Mouse (Mus musculus): ENCODE measurements around the gene Lamtor3.
"Not testable (repeated sequence)": the region's sequence is repeated elsewhere in the genome, so short reads cannot be mapped to it uniquely, and the experiment has no call there.

Gene Lamtor3

GRCm38 (mm10) chr3:137935570-137936525 is 17.5 kb downstream of the Lamtor3 start:
- DNase-seq (ENCODE audit: low read depth, low spot score), result no peak

DNA sequence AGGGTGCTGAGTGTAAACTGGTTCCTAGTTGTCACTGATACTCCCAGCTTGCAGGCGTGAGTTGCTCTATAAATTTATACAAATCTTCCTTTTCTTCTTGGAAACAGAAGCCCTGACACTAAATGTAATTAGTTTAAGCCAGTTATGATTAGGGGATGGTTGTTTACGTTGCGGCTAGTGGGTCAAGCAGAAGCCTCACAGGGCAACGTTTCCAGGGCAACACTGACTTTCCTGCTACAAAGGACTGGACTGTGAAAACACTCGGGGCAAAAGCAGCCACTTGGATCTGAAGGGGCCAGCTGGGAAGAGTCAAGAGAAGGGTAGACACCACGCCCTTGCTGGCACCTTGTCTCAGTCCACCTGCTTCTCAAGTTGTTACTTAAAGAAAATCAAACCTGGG is 18.2 kb downstream of the Lamtor3 start:
- DNase-seq (ENCODE audit: low read depth, low spot score), result no peak

GRCm38 (mm10) chr3:137938608-137939007 is 20.3 kb downstream of the Lamtor3 start:
- DNase-seq (ENCODE audit: low read depth, low spot score), result no peak

DNA sequence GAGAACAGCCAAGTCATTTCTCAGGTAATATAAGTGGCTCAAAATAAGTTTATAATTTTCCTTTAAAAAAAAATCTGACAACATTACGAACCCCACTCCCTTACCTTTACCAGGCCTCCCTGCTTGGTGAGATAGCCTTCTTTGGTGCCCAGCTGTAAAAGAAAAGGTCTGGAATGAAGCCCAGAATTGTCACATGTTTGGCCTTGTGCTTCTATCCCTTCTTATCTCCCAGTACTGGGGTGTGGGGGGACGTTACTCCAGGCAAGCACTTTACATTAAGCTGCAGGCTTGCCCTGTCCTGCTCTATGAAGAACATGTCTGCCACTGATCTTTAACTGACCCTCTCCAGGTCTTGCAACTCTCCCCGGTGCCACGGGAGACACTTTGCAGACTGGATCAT is 22.5 kb downstream of the Lamtor3 start:
- DNase-seq (ENCODE audit: low read depth, low spot score), result no peak

- DNase-seq (ENCODE audit: low read depth, low spot score), result no peak
These were observed 23.2 kb downstream of the Lamtor3 start for GRCm38 (mm10) chr3:137941555-137941954.

DNA sequence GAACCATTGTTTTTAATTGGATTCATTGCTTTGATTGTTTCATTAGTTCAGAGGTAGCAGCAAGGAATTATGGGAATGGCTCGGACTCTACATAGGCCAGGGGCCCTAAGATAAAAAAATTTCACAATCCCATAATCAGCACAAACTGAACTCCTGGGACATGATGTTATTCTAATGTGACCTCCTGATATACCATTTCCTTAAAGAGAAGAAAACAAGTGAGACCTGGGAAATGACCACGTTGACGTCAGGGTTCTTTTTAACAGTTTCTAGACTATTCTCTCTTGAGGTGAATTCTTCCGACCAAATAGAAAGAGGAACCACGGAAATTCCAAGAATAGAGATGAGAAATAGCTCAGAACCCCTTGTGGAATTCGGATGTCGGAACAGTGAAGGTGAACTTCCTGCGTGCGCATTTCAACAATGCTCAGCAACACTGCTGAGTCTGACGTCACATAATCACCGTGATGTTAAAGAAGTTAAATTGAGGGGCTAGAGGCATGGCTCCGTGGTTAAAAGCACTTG is 23.9 kb downstream of the Lamtor3 start:
- no peak for DNase-seq (ENCODE audit: low read depth, low spot score)

DNA sequence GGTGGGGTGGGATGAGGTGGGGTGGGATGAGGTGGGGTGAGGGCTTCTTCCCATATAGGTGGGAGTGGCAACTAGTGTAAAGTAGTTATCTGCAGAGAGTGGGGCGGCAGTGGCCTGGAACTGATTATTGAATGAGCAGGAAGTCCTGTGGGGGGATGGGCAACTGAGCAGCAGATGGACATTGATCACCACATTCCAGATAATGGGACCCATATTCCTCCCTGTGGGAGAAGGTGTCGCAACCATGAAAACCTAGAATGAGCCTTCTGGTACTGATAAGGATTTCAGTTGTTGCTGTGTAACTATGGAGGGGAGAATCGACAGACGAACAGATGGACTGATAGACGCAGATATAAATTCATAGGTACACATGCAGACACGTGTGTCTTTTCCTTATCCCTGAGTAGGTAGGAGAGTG is 25.4 kb downstream of the Lamtor3 start:
- DNase-seq (ENCODE audit: low read depth, low spot score), result no peak

DNA sequence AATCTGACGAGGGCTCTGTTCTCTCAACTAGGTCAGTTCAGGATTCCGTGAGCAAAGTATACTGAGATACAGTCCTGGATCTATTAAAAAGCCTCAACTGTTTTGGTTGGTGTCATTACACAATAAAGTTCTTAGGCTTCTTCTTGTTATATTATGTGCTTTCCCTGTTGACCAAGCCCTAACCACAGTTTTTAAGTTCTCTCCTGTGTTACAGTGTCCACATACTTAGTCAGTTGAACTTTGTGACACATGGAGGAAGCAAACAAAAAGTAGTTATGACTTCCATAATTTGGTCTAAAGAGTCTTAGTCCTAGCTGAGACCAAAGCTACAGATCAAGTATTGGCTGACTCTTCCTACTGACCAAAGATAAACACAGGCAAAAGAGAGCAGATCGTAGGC is 28.5 kb downstream of the Lamtor3 start:
- no peak for DNase-seq (ENCODE audit: low read depth, low spot score)

DNA sequence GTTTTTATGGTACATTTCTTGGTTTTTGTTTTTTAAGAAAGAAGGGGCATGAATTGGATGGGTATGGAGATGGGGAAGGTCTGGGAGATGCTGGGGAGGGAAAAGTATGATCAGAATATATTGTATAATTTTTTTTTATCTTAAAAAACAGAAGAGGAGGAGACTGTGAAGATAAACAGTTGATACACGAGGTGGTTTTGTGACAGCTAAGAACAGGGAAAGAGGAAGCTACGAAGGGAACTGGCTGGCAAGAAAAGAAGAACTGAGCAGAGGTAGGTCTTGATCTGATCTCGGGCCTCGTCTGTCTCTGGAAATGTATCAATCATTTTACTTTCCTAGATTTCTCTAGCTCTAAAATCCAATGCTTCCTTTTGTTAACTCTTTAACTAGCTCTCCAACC is 29.2 kb downstream of the Lamtor3 start:
- DNase-seq (ENCODE audit: low read depth, low spot score), result no peak

DNA sequence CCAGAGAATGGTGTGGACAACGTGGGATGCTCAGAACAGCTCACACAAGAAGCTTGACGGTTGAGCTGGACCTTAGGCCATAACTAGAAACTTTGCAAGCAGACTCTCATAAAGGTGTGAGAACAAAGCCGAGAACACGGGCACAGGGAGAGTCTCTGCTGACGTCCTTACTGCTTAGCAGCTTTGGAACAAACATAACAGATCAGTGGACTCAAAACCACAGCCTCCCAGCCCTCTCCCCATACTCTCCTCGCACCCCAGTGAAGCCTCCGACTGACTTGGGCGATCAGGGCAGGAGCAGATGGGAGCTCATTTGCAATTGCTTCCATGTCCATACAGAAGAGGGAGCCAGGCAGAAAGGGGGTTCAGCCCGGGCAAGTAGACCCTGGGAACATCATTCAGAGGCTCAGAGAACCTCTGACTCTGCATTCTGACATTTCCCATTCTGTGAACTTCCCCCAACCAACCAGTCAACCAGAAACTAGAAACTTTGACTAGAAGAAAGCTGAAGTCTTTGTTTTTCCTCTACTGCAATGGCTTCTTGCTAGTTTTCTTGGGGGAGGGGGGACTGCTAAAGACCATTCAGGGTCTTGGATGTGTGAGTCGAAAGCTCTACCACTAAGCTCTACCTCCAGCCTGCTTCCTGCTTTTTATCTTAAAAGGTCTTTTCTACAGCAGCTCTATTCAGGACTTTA is 32.0 kb downstream of the Lamtor3 start:
- DNase-seq (ENCODE audit: low read depth, low spot score), result no peak

- not testable (repeated sequence) for DNase-seq (ENCODE audit: low read depth, low spot score)
These were observed 33.0 kb downstream of the Lamtor3 start for GRCm38 (mm10) chr3:137951302-137951701.

DNA sequence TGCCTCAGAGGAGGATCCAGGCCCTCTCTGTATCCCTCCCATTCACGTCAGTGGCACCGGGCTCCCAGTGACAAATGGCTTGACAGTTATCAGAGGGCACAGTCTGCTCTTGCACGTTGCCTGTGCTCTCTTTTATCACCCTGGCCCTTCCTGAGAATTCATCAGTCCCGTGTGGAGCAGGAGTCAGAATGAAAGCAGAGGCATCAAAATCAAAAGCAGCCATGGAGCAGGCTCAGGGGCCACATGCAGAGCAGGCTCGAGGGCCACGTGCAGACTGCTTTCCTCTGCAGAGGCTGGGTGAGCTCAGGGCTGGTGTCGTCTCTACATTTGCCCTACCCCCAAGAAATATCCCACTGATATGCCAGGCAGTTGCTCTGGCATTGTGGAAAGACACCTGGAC is 33.5 kb downstream of the Lamtor3 start:
- no peak for DNase-seq (ENCODE audit: low read depth, low spot score)

DNA sequence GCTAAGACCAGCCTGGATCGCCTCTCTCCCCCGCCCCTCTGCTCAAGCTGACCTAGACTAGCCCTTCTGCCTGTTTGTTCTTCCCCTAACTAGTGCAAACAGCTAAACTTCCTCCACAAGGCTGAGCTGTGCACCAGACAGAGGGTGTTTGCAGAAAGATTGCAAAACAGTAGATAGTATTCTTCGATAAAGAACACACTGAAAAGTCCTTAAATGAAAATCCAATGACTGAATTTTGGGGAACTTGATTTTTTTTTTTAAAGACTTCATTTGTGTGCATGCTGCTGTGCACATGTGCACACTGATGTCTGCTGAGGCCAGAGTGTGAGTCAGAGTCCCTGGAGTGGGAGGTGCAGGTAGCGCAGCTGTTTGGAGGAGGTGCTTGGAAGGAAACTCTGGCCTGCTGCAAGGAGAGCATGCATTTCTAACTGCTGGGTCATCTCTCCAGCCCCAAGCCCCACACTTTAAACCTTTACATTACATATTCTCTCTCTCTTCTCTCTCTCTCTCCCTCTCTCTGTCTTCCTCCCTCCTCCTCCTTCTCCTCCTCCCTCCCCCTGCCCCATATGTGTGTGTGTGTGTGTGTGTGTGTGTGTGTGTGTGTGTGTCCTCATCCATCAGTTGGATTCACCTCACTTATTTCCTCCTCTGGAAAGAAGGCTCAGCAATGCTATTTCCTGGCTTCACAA is 34.1 kb downstream of the Lamtor3 start:
- no peak for DNase-seq (ENCODE audit: low read depth, low spot score)

DNA sequence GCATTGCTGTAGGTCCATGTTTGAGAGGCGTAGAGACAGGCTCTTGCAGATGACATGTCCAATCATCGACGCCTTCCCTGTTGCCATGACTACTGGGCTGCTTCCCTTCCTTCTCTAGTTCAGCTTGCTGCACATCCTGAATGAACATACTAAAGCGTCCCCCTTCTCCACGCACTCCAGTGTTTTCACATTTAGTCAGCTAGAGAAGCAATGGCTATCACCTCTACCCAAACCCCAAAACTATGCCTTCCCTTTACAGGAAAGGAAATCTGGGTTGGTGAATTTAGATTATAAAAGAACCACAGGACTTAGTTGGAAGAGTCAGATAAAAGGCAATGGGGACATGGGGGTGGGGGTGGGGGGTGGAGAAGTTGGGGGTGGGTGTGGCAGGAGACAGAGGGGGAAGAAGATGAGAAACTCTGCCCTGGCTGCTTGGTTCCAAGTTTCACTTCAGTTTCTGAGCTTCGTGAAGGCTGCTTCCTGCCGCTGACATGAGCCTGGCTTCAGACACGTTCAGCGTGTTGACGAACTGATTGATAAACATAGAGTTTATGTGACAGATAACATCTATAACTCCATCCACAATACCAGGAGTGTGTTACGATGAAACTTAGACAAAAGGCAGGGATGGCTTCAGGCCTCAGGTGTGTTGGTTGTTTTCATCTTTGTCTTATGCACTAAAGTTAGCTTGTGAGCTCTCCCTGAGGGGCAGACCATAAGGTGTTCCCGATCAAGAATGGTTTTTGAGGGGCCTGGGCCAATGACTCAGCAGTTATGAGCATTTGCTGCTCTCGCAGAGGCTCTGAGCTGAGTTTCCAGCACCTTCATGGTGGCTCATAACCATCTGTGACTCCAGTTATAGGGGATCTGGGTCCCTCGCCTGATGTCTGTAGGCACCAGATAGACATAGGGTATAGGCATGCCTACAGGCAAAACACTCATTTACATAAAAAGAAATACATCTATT is 34.9 kb downstream of the Lamtor3 start:
- DNase-seq (ENCODE audit: low read depth, low spot score), result no peak

DNA sequence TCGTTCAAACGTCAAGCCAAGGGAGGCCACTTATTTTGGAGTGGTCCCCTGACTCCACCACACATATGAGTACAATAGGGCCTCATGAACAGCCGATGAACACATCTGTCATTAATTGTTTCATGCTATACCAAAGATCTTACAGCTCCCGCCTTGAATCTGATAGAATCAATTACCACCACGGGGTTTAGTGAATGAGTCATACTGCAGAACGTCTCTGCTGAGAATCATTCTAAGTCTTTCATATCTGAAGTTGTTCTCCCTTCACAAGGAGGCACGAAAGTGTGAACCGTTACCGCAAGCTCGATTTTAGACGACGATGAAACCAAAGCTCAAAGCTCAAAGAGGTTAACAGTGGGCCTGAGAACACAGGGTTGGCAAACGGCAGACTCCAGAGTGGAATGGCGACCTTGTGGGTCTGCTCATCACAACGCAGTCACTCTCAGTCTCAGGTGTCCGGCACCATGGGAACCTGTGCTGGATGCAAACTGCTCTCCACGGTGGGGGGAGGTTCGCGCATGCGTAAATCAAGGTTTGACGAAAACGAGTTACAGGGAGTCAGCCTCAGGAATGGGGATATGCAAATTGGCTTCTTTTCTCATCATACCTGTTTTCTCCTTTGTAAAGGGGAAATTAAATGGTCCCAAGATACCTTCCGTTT is 36.1 kb downstream of the Lamtor3 start:
- DNase-seq (ENCODE audit: low read depth, low spot score), result no peak

DNA sequence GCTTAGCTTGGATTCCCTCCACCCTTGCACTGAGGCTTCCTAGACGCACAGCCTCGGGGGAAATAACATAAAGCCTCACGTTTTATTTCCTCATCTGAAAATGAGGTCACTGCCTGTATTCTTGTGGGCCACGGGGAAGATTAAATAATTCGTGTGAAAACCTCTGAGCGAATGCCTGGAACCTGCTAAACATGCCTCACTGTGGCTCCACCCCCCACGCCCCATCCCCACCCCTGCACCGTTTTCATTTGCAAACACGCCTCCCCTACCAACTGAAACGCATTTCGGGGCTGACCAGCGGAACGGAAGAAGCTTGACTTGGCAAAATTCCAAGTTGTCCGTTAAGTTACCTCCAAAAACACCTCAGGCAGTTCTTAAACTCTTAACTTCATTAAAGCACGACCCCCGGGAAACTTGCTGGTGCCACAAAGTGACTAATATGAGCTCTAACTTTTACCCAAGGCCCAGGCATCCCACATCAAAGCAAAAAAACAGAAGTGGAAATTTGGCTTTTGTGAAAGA is 37.3 kb downstream of the Lamtor3 start:
- no peak for DNase-seq (ENCODE audit: low read depth, low spot score)

DNA sequence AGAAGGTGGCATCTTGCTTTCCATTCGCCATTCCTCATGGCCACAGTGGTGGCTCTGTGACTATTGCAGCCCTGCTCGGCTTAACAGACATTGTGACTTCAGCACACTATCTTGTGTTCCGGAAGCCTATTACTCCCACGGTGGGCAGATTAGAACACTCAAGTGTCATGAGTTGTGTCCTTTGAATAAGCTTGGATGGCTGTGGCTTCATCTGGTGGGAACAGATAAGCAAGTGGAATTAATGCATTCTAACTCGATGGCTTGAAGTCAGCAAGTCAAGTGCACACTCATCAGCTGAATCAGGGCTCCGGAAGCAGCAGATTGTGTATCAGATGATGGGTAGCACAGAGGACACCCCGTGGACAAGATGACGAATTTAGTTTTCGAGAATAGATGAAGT is 39.6 kb downstream of the Lamtor3 start:
- no peak for DNase-seq (ENCODE audit: low read depth, low spot score)

- DNase-seq (ENCODE audit: low read depth, low spot score), result no peak
These were observed 40.0 kb downstream of the Lamtor3 start for GRCm38 (mm10) chr3:137958352-137958751.

DNA sequence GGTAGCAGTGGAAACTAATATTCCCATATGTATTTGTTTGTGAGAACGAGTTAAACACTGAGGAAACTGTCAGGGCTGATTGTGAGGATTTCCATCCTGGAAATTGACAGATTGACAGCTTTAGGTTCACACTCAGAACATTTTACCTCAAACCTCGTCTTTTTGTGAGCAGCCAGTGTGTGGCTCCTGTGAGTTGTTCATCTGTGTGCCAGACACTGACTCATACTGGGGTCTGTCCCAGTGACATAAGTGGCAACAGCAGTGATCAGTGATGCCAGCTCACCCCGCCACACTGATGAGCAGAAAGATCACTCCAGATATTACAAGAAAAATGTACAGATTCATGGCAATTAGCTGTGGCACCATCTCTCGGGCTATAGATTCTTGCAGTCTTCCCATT is 41.1 kb downstream of the Lamtor3 start:
- DNase-seq (ENCODE audit: low read depth, low spot score), result no peak

DNA sequence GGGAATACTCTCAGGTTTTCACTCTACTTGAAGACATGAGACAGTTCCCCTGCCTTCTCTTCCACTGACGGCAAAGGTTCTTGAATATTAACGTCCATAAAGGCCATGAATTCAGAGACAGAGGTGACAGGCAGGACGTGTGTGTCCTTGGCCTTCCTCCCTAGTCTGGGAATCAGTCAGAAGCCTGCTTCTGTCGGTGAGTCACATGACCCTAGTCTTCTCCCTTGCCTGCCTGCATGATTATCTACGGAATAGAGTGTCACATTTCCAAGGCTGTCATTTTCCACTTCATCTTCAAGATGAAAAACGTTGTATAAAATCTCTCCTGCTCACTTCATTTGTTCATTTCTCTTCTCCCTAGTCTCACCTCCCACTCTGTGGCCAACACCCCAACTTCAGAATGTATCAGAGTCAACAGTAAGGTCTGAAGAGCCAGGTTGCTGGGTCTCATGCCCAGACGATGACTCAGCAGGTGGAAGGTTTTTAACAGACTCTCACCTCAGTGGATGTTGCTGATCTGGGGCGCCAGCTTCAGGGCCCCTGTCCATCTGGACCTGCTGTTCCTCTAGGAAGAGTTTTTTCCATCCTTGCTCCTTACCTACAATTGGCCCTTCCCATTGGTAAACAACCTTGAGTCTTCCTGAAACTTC is 43.6 kb downstream of the Lamtor3 start:
- DNase-seq (ENCODE audit: low read depth, low spot score), result no peak
